Mouse (Mus musculus): ENCODE measurements around the gene Vps51.
"Not testable (repeated sequence)": the region's sequence is repeated elsewhere in the genome, so short reads cannot be mapped to it uniquely, and the experiment has no call there.

GRCm38 (mm10) chr19:6044102-6044501, 32.9 kb downstream of the Vps51 start:
- not testable (repeated sequence) for TF ChIP-seq CTCF, POLR2A (IDR thresholded peaks at IDR 0.05; ENCODE audit: extremely low read depth, insufficient read depth, low read length)
